Mouse (Mus musculus): ENCODE measurements around the gene Polg. TPM values are rescaled to one million over a fixed set of nuclear protein-coding genes. Genes with fewer than 3 reads are reported as not detected.

The Polg gene
- polyA plus RNA-seq, 2 experiments: 14.0 to 15.4 TPM

- Histone ChIP-seq H3K4me3 (ENCODE audit: insufficient read depth in 1 of 2, low read depth in 2 of 2, low read length in 2 of 2) (no peak overlapping the region), H3K27ac (no peak overlapping the region), H3K27me3 (ENCODE audit: control insufficient read depth, insufficient read depth, low read length) (no peaks in the 10 kb centered on the region), H3K4me2 (ENCODE audit: low read depth) (no peak overlapping the region), H3K9ac (replicated peaks) (no peak overlapping the region), H3K4me1 (replicated peaks; ENCODE audit: control insufficient read depth in 2 of 2, insufficient read depth in 2 of 2, low read length in 1 of 2) (no peaks in the 10 kb centered on the region), H3K9me3 (ENCODE audit: control insufficient read depth, low read length) (no peaks in the 10 kb centered on the region), H3K36me3 (replicated peaks; ENCODE audit: control insufficient read depth, insufficient read depth, low read depth) (peaks cover 6% of the 10 kb centered on the region)
- WGBS (ENCODE audit: insufficient replicate concordance): 83% methylated on average over 7 of the region's 7 CpGs
- DNase-seq (ENCODE audit: low read depth in 3 of 3, low spot score in 3 of 3): no peak
- no peak for ATAC-seq (ENCODE audit: insufficient read depth)
- TF ChIP-seq EP300 (IDR thresholded peaks at IDR 0.05; ENCODE audit: low read depth): no peak
- no peak for TF ChIP-seq CTCF (IDR thresholded peaks at IDR 0.05; ENCODE audit: low read depth)
Measured at GRCm38 (mm10) chr7:79419950-79420349, 46.2 kb downstream of the Polg start.

GRCm38 (mm10) chr7:79414449-79415375 is 51.5 kb downstream of the Polg start:
- H3K27ac ChIP-seq: no peak overlapping the region
- DNase-seq (ENCODE audit: low read depth in 3 of 3, low spot score in 3 of 3): no peak
- no peak overlapping the region for H3K4me3 ChIP-seq (ENCODE audit: insufficient read depth in 1 of 2, low read depth in 2 of 2, low read length in 2 of 2)
- H3K4me1 ChIP-seq (replicated peaks; ENCODE audit: control insufficient read depth in 2 of 2, insufficient read depth in 2 of 2, low read length in 1 of 2): no peaks in the 10 kb centered on the region
- H3K9me3 ChIP-seq (ENCODE audit: control insufficient read depth, low read length): no peaks in the 10 kb centered on the region
- WGBS (ENCODE audit: insufficient replicate concordance): 87% methylated on average over 18 of the region's 18 CpGs
- H3K9ac ChIP-seq (replicated peaks): no peak overlapping the region
- ATAC-seq (ENCODE audit: insufficient read depth): no peak
- no peak for TF ChIP-seq EP300 (IDR thresholded peaks at IDR 0.05; ENCODE audit: low read depth)
- no peak for TF ChIP-seq CTCF (IDR thresholded peaks at IDR 0.05; ENCODE audit: low read depth)
- H3K36me3 ChIP-seq (replicated peaks; ENCODE audit: control insufficient read depth, insufficient read depth, low read depth): peaks cover 11% of the 10 kb centered on the region
- H3K27me3 ChIP-seq (ENCODE audit: control insufficient read depth, insufficient read depth, low read length): no peaks in the 10 kb centered on the region
- no peak overlapping the region for H3K4me2 ChIP-seq (ENCODE audit: low read depth)

GRCm38 (mm10) chr7:79400296-79400695 is 65.9 kb downstream of the Polg start:
- no peak for TF ChIP-seq CTCF (IDR thresholded peaks at IDR 0.05; ENCODE audit: low read depth)
- TF ChIP-seq EP300 (IDR thresholded peaks at IDR 0.05; ENCODE audit: low read depth): no peak
- DNase-seq (ENCODE audit: low read depth in 3 of 3, low spot score in 3 of 3) (no peak), ATAC-seq (ENCODE audit: insufficient read depth) (no peak)
- no peak overlapping the region for H3K4me3 ChIP-seq (ENCODE audit: insufficient read depth in 1 of 2, low read depth in 2 of 2, low read length in 2 of 2)
- H3K9ac ChIP-seq (replicated peaks): no peak overlapping the region
- 66% methylated on average over 3 of the region's 3 CpGs for WGBS (ENCODE audit: insufficient replicate concordance)
- H3K9me3 ChIP-seq (ENCODE audit: control insufficient read depth, low read length): no peaks in the 10 kb centered on the region
- no peaks in the 10 kb centered on the region for H3K27me3 ChIP-seq (ENCODE audit: control insufficient read depth, insufficient read depth, low read length)
- H3K27ac ChIP-seq: no peak overlapping the region
- peaks cover 3% of the 10 kb centered on the region; the same call in 1 of the 2 replicates for H3K36me3 ChIP-seq (replicated peaks; ENCODE audit: control insufficient read depth, insufficient read depth, low read depth)
- H3K4me2 ChIP-seq (ENCODE audit: low read depth): no peak overlapping the region
- H3K4me1 ChIP-seq (replicated peaks; ENCODE audit: control insufficient read depth in 2 of 2, insufficient read depth in 2 of 2, low read length in 1 of 2): no peaks in the 10 kb centered on the region

- H3K9ac ChIP-seq (replicated peaks): no peak overlapping the region
- no peak overlapping the region for H3K4me2 ChIP-seq (ENCODE audit: low read depth)
- H3K36me3 ChIP-seq (replicated peaks; ENCODE audit: control insufficient read depth, insufficient read depth, low read depth): peaks cover 3% of the 10 kb centered on the region; the same call in 1 of the 2 replicates
- ATAC-seq (ENCODE audit: insufficient read depth) (no peak), DNase-seq (ENCODE audit: low read depth in 3 of 3, low spot score in 3 of 3) (no peak)
- H3K27me3 ChIP-seq (ENCODE audit: control insufficient read depth, insufficient read depth, low read length): no peaks in the 10 kb centered on the region
- no peaks in the 10 kb centered on the region for H3K9me3 ChIP-seq (ENCODE audit: control insufficient read depth, low read length)
- H3K27ac ChIP-seq: no peak overlapping the region
- no peaks in the 10 kb centered on the region for H3K4me1 ChIP-seq (replicated peaks; ENCODE audit: control insufficient read depth in 2 of 2, insufficient read depth in 2 of 2, low read length in 1 of 2)
- 83% methylated on average over 12 of the region's 12 CpGs for WGBS (ENCODE audit: insufficient replicate concordance)
- no peak overlapping the region for H3K4me3 ChIP-seq (ENCODE audit: insufficient read depth in 1 of 2, low read depth in 2 of 2, low read length in 2 of 2)
- no peak for TF ChIP-seq EP300 (IDR thresholded peaks at IDR 0.05; ENCODE audit: low read depth)
- TF ChIP-seq CTCF (IDR thresholded peaks at IDR 0.05; ENCODE audit: low read depth): no peak
Measured at GRCm38 (mm10) chr7:79398971-79399370, 67.2 kb downstream of the Polg start.

- DNase-seq (ENCODE audit: low read depth in 3 of 3, low spot score in 3 of 3) (no peak), ATAC-seq (ENCODE audit: insufficient read depth) (no peak)
- no peaks in the 10 kb centered on the region for H3K27me3 ChIP-seq (ENCODE audit: control insufficient read depth, insufficient read depth, low read length)
- no peak overlapping the region for H3K4me2 ChIP-seq (ENCODE audit: low read depth)
- H3K4me3 ChIP-seq (ENCODE audit: insufficient read depth in 1 of 2, low read depth in 2 of 2, low read length in 2 of 2): no peak overlapping the region
- H3K4me1 ChIP-seq (replicated peaks; ENCODE audit: control insufficient read depth in 2 of 2, insufficient read depth in 2 of 2, low read length in 1 of 2): no peaks in the 10 kb centered on the region; a peak in 2 of 4 replicates
- H3K36me3 ChIP-seq (replicated peaks; ENCODE audit: control insufficient read depth, insufficient read depth, low read depth): peaks cover 3% of the 10 kb centered on the region; the same call in 1 of the 2 replicates
- H3K27ac ChIP-seq: no peak overlapping the region
- TF ChIP-seq CTCF (IDR thresholded peaks at IDR 0.05; ENCODE audit: low read depth) (no peak), EP300 (IDR thresholded peaks at IDR 0.05; ENCODE audit: low read depth) (no peak)
- no peaks in the 10 kb centered on the region for H3K9me3 ChIP-seq (ENCODE audit: control insufficient read depth, low read length)
- WGBS (ENCODE audit: insufficient replicate concordance): 66% methylated on average over 8 of the region's 8 CpGs
- no peak overlapping the region for H3K9ac ChIP-seq (replicated peaks)
Measured at GRCm38 (mm10) chr7:79398426-79398825, 67.7 kb downstream of the Polg start.

Measured in liver, embryonic 14.5 days (tissue).